Mouse (Mus musculus) megakaryocyte, embryonic 14.5 days (primary cell): ENCODE measurements at regions not wholly inside any gene's neighbourhood (a gene's known extent, or its start where the extent isn't known, plus 50 kb on each side); places are given as distances from the start of the nearest gene placed in this dataset.

Experiments
- FLI1 ChIP-seq: IDR thresholded peaks from 2 replicates; pipeline ENCODE4 v1.6.1; 2012; ENCODE audit warnings: low read length, inconsistent platforms, mixed read lengths
- GATA1 ChIP-seq: IDR thresholded peaks from 3 replicates; pipeline ENCODE4 v1.6.1; 2012; ENCODE audit warnings: mixed read lengths, low read length, inconsistent platforms, borderline replicate concordance

DNA sequence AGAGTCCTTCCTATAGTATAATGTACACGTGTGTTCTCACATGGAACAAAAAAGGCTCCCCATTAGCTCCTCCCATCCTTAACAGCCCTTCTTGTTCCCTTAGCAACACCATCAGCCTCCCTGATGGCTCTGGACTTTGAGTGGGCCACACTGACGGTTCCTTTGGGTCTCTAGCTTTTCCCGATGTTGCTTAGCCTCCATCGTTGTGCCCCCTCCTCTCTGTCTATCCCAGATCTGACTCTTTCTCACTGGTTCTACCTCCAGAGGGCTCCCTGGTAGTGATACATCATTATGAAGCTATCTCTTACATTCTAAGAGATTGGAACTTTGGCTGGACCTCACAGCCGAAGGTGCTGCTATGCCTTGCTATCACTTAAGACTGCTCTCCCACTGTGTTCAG lies 181.5 kb downstream of the Diras2 start:
- TF ChIP-seq GATA1 = no peak
- TF ChIP-seq FLI1 = no peak
